Mouse (Mus musculus) midbrain, embryonic 15.5 days (tissue): ENCODE results near the gene Tufm. TPM values are rescaled to one million over a fixed set of nuclear protein-coding genes. Genes with fewer than 3 reads are reported as not detected.

ENCODE experiments used
- polyA plus RNA-seq: library from polyadenylated mRNA; unstranded; fragments of >200 nt; fragmentation: Nextera tagmentation; extraction: Ambion mirVana; gene quantifications from 2 replicates; pipeline ENCODE4 v1.2.1, GENCODE M21; 2015

Tufm gene
- polyA plus RNA-seq, 1 experiment from 2014 or later = 133 TPM

Other genes starting within 250 kb of the Tufm start
- 333 and 359 TPM in 2 replicates for gene Sbk1, start 214.7 kb upstream of the Tufm start, polyA plus RNA-seq
- gene Lat, start 117.8 kb upstream of the Tufm start, polyA plus RNA-seq = 1.1 and 1.4 TPM in 2 replicates
- gene Spns1, start 109.9 kb upstream of the Tufm start, polyA plus RNA-seq = 95.4 and 96.0 TPM in 2 replicates
- gene Nfatc2ip, start 90.6 kb upstream of the Tufm start, polyA plus RNA-seq = 2.2 and 2.6 TPM in 2 replicates
- gene Cd19, start 72.5 kb upstream of the Tufm start, polyA plus RNA-seq = 0.31 TPM in 1 of 2 replicates, not detected in the other
- gene Rabep2, start 58.6 kb upstream of the Tufm start, polyA plus RNA-seq = 26.0 and 28.7 TPM in 2 replicates
- 0.34 and 0.58 TPM in 2 replicates for gene Atp2a1, start 24.3 kb upstream of the Tufm start, polyA plus RNA-seq
- gene Sh2b1, start 11.9 kb upstream of the Tufm start, polyA plus RNA-seq = 84.3 and 87.0 TPM in 2 replicates
- 75.9 and 83.6 TPM in 2 replicates for gene Atxn2l, start 16.1 kb downstream of the Tufm start, polyA plus RNA-seq
- gene Eif3c, start 79.0 kb downstream of the Tufm start, polyA plus RNA-seq = 173 and 186 TPM in 2 replicates
- 0.32 and 0.38 TPM in 2 replicates for gene Apobr, start 97.6 kb downstream of the Tufm start, polyA plus RNA-seq
- gene Cln3, start 98.5 kb downstream of the Tufm start, polyA plus RNA-seq = 34.1 and 35.6 TPM in 2 replicates
- gene Il27, start 107.6 kb downstream of the Tufm start, polyA plus RNA-seq = not detected in 2 replicates
- gene Nupr1, start 143.5 kb downstream of the Tufm start, polyA plus RNA-seq = 11.5 and 13.0 TPM in 2 replicates
- 62.3 and 72.4 TPM in 2 replicates for gene Sgf29, start 161.9 kb downstream of the Tufm start, polyA plus RNA-seq
- 8.3 and 8.9 TPM in 2 replicates for gene Sult1a1, start 189.1 kb downstream of the Tufm start, polyA plus RNA-seq
- gene Bola2, start 208.0 kb downstream of the Tufm start, polyA plus RNA-seq = 116 and 126 TPM in 2 replicates
- gene Slx1b, start 208.4 kb downstream of the Tufm start, polyA plus RNA-seq = 18.3 and 20.9 TPM in 2 replicates
- gene Coro1a, start 220.4 kb downstream of the Tufm start, polyA plus RNA-seq = 119 and 127 TPM in 2 replicates